Mouse (Mus musculus) small intestine, adult 10 weeks (tissue): Measurements from ENCODE around the gene Ubqln1. TPM values are rescaled to one million over a fixed set of nuclear protein-coding genes. Genes with fewer than 3 reads are reported as not detected.

Experiments
- polyA plus RNA-seq: library from polyadenylated mRNA; stranded (reverse); fragments of 350-450 nt; fragmentation: Illumina TruSeq; extraction: RNeasy Lipid Tissue Mini Kit (QIAGEN cat#74804); gene quantifications from one replicate; pipeline ENCODE4 v1.2.3, GENCODE M21; 2014; ENCODE audit warnings: low replicate concordance

The Ubqln1 gene
- 188 TPM for polyA plus RNA-seq

DNA sequence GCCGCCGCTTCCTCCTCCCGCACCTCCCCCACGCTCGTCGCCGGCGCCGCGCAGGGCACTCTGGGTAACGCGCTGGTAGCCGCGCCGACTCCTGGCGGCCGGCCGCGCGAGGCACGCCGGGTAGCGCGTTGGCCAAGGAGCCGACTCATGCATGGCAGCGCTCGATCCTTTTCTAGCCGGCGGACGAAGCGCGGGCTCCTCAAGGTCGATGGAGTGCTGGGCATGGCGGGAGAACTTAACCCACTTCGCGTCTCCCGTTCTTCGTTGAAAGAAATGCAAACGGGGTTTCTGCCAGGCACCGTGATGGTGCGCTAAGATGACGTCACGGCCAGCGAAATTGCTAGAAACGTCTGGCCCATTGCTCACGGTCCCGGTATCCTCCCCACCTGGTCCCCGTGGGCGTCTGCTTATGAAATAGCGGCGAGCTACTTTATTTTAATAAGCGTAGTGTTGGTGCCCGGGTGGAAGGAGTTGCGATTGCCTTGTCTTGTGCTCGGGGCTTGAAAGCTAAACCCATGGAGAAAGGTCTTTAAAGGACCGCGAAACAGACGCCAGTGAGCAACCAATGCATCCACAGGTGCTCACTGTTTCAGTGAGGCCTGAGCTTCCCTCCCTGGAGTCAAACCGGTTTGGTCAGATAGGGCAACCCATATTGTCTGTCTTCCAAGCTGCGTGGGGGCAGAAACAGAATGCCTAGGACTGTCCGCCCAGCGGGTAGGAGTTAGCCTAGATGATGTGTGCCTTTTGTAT, at the start of gene Ubqln1:
Gene Ubqln1 (minus strand): TSS at position 62 of the 750 bp plus-strand sequence.

DNA sequence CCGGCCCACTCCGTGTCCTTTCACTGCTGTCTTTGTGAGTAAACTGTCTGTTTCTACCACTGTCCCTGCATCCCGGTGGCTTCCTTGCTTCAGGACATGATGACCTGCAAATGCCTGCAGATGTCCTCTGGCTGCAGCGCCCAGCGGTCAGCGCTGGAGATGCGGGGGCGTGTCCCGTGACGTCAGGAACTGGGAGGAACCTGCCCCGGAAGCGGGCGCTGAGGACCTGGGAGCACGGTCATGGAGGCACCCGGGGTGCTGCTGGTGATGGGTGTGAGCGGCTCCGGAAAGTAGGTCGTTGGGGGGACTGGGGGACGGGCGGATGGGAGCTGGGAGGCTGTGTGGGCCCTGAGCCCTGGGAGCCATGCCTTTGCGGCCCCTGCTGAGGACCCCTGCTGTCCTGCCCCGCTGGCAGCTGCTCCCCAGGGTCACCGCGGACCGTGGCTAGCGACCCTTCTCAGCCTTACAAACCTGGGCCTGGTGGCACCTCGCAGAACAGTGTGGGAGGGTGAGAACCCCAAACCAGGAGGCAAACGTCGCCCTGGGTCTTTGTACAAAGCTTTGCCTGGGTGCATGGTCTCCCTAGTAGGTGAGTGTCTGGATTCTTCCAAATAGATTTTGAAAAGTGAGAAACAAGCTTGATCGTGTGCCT, 57.9 kb downstream of the Ubqln1 start, which contains the start of gene Idnk:
Gene Idnk (plus strand): TSS at position 203 of the 652 bp plus-strand sequence.

DNA sequence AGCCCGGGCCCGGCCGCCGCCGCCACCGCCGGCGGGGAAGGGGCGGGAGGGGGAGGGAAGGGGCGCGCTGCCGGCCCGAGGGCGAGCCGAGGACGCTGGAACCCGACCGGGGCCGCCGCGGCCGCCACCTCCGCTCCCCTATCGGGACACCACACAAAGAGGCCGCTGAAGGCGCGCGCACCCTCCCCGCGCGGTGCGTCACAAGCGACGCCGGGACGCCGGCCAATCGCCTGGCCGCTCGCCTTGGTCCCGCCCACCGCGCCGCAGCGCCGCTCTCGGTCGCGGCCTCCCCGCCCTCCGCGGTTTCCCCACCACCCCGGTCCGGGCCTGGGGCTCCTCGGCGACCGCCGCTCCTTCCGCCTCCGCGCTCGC, 87.1 kb downstream of the Ubqln1 start, which contains the start of gene Hnrnpa0:
Gene Hnrnpa0 (minus strand): TSS at position 161 of the 372 bp plus-strand sequence.

Other genes starting within 250 kb of the Ubqln1 start
- gene Klhl3, start 102.1 kb downstream of the Ubqln1 start, polyA plus RNA-seq, result 0.19 TPM
- 86.3 TPM for gene Hnrnpa0, start 87.1 kb downstream of the Ubqln1 start, polyA plus RNA-seq
- 9.4 TPM for gene Idnk, start 58.0 kb downstream of the Ubqln1 start, polyA plus RNA-seq
- 29.1 TPM for gene Gkap1, start 60.0 kb upstream of the Ubqln1 start, polyA plus RNA-seq
- 2.0 TPM for gene Kif27, start 143.5 kb upstream of the Ubqln1 start, polyA plus RNA-seq
- 67.1 TPM for gene 2210016F16Rik, start 169.6 kb upstream of the Ubqln1 start, polyA plus RNA-seq
- gene Rmi1, start 186.6 kb upstream of the Ubqln1 start, polyA plus RNA-seq, result 76.5 TPM
- 1,748 TPM for gene Hnrnpk, start 187.7 kb upstream of the Ubqln1 start, polyA plus RNA-seq